Mouse (Mus musculus) brain, embryonic 18.5 days (tissue): ENCODE results near the gene Vmn1r37.
"Not testable (repeated sequence)": the region's sequence is repeated elsewhere in the genome, so short reads cannot be mapped to it uniquely, and the experiment has no call there.

Source experiments
- DNase-seq: peaks from one replicate; pipeline ENCODE4 v3.0.0-alpha.2; 2012; ENCODE audit warnings: low read depth, low spot score

Gene Vmn1r37

GRCm38 (mm10) chr6:66729082-66729481 lies at the start of gene Vmn1r37:
Vmn1r37 (plus strand) TSS chr6:66729382.
- not testable (repeated sequence) for DNase-seq

GRCm38 (mm10) chr6:66685806-66686205 lies 43.4 kb upstream of the Vmn1r37 start, which contains the start of gene Vmn1r35:
Vmn1r35 (minus strand) TSS chr6:66685906.
- no peak for DNase-seq

GRCm38 (mm10) chr6:66708901-66709300 lies 20.3 kb upstream of the Vmn1r37 start:
- DNase-seq, result no peak

- no peak for DNase-seq
Measured at GRCm38 (mm10) chr6:66713854-66714253, 15.3 kb upstream of the Vmn1r37 start.

- DNase-seq, result not testable (repeated sequence)
Measured at GRCm38 (mm10) chr6:66719068-66719467, 10.1 kb upstream of the Vmn1r37 start, which contains the start of gene Vmn1r36. Vmn1r36 (minus strand) TSS chr6:66719168.

- DNase-seq, result not testable (repeated sequence)
Measured at GRCm38 (mm10) chr6:66782527-66782926, 53.3 kb downstream of the Vmn1r37 start, which contains the start of gene Vmn1r38. Vmn1r38 (minus strand) TSS chr6:66782627.
